Mouse (Mus musculus): Measurements from ENCODE around the gene Klhl6. TPM values are rescaled to one million over a fixed set of nuclear protein-coding genes. Genes with fewer than 3 reads are reported as not detected.
"Not testable (repeated sequence)": the region's sequence is repeated elsewhere in the genome, so short reads cannot be mapped to it uniquely, and the experiment has no call there.

Klhl6 gene
- 3.9 and 4.0 TPM in 2 replicates for polyA plus RNA-seq (2015; fragmentation: Nextera tagmentation; extraction: Ambion mirVana)

DNA sequence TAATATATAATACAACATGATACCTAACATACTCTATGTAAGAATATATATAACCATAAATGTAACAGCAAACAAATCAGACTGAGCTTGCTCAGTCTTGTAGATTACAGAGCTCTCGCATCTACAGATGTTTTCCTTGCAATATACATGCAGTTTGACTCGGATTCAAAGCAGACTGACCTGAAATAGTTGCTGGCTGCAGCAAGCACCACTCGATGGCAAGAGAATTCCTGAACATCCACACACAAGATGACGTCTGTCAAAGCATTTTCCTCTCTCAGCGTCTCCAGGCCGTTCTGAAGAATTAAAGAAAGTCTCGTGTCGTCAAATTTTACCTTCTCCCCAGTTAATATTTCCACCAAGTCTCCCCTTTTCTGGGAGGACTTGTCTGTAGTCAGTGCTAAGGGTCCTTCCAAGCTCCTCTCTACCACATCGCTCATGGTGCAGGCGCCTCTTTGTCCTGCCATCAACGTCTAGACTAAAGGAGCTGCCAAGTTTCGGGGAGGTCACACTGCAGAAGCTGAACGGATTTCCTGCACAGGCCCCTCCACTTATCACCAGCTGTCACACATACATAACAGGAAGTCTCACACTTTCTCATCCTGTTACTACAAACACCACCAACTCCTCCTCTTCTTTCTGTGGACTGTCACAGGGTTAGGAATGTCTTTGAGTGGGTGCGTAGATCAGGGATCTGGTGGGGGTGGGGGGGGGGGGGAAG lies at the start of gene Klhl6:
TSS of gene Klhl6 (minus strand) at position 501 of the 721 bp plus-strand sequence.
- 75% methylated on average over 14 of the region's 14 CpGs for WGBS
- Histone ChIP-seq H3K9ac (no peak within 1 kb of the TSS), H3K36me3 (no peaks in the 10 kb centered on the region), H3K27me3 (no peaks in the 10 kb centered on the region), H3K4me1 (replicated peaks) (no peaks in the 10 kb centered on the region), H3K9me3 (no peaks in the 10 kb centered on the region), H3K27ac (replicated peaks) (no peak within 1 kb of the TSS), H3K4me3 (0 out of 2 replicates have a peak within 1 kb of the TSS, but pooled peaks have one; percentile 1), H3K4me2 (0 out of 2 replicates have a peak within 1 kb of the TSS, but pooled peaks have one; percentile 21)
- no peak for ATAC-seq (ENCODE audit: low FRiP score, low read depth)

DNA sequence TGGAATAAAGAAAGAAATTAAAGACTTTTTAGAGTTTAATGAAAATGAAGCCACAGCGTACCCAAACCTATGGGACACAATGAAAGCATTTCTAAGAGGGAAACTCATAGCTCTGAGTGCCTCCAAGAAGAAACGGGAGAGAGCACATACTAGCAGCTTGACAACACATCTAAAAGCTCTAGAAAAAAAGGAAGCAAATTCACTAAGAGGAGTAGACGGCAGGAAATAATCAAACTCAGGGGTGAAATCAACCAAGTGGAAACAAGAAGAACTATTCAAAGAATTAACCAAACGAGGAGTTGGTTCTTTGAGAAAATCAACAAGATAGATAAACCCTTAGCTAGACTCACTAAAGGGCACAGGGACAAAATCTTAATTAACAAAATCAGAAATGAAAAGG lies 44.4 kb upstream of the Klhl6 start:
- ATAC-seq (ENCODE audit: low FRiP score, low read depth); H3K4me2 ChIP-seq; H3K27me3 ChIP-seq; H3K4me1 ChIP-seq (replicated peaks); H3K27ac ChIP-seq (replicated peaks); H3K36me3 ChIP-seq; H3K9me3 ChIP-seq; H3K9ac ChIP-seq; H3K4me3 ChIP-seq: not testable (repeated sequence)
- 73% methylated on average over 2 of the region's 4 CpGs for WGBS

DNA sequence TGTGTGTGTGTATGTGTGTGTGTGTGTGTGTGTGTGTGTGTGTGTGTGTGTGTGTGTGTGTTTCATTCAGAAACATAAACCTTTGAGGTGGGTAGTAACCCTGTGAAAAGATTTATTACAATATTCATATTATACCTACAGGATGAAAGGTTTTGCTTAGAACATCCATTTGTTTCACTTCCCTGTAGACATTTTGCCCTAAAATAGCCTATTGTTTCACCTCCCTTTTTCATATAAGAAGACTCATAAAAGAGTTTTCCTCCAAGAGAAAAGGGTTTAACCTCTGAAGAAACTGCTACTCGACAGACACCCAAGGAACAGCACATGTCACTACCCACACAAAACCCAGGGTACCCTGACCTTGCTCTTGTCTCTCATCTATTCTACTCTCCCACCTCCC lies 40.0 kb upstream of the Klhl6 start:
- H3K27me3 ChIP-seq: no peaks in the 10 kb centered on the region
- H3K36me3 ChIP-seq: no peaks in the 10 kb centered on the region
- H3K4me2 ChIP-seq: no peak overlapping the region
- ATAC-seq (ENCODE audit: low FRiP score, low read depth): no peak
- no peak overlapping the region for H3K27ac ChIP-seq (replicated peaks)
- no peaks in the 10 kb centered on the region for H3K4me1 ChIP-seq (replicated peaks)
- no peak overlapping the region for H3K9ac ChIP-seq
- H3K4me3 ChIP-seq: no peak overlapping the region
- H3K9me3 ChIP-seq: no peaks in the 10 kb centered on the region
- 89% methylated on average over 1 of the region's 1 CpGs for WGBS

DNA sequence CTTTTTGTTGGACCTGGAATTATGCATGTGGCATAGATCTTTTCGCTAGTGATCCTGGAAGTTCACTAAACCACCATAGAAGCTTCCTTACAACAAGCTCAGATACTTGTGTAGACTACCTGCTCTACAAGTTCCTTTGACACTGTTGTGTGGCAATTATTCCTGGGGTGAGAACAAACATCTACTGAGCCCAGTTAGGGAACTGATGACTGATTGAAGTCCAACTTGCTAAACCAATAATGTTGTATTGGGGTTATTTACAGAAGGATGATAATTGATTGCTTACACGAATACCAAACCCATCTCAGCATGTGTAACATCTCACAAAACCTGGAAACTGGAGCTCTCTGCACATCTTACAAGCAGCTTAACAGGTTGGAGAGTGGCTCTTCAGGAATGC lies 39.0 kb upstream of the Klhl6 start:
- ATAC-seq (ENCODE audit: low FRiP score, low read depth): no peak

DNA sequence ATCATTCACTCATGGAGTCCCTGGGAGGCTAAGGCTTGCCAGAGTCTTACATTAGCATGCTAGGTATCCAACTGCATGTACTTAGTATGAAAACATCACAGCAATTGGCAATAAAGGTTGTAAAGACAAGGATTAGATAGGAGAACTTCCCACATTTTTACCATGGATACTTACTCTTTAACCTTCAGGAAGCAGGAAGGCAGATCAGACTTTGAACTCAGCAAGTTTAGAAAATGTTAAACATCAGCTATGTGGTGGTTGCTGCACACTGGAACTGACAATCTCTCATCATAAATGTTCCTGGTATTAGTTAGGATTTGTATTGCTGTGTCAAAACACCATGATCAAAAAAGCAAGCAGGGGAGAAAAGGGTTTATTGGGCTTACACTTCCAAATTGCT lies 29.8 kb upstream of the Klhl6 start:
- Histone ChIP-seq H3K9me3 (no peaks in the 10 kb centered on the region), H3K4me1 (replicated peaks) (no peaks in the 10 kb centered on the region)
- ATAC-seq (ENCODE audit: low FRiP score, low read depth): no peak

More for the DNA sequence above, 39.0 kb upstream of the Klhl6 start:
- 90% methylated on average over 2 of the region's 2 CpGs for WGBS
- H3K4me1 ChIP-seq (replicated peaks): no peaks in the 10 kb centered on the region
- no peak overlapping the region for H3K27ac ChIP-seq (replicated peaks)
- H3K27me3 ChIP-seq: no peaks in the 10 kb centered on the region
- H3K36me3 ChIP-seq: no peaks in the 10 kb centered on the region
- H3K9me3 ChIP-seq: no peaks in the 10 kb centered on the region
- no peak overlapping the region for H3K4me3 ChIP-seq
- no peak overlapping the region for H3K4me2 ChIP-seq
- H3K9ac ChIP-seq: no peak overlapping the region

DNA sequence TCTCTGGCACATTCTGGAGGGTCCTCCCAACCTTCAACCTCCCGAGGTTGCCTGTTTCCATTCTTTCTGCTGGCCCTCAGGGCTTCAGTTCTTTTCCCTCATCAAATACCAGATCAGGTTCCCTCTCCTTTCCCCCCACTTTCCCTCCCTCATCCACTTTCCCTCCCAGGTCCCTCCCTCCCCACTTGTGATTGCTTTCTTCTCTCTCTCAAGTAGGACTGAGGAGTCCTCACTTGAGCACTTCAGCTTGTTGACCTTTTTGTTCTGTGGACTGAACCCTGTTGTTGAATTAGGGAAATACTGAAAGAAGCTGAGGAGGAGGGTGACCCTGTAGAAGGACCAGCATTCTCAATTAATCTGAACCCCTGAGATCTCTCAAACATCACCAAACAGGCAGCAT lies 23.2 kb upstream of the Klhl6 start:
- H3K27ac ChIP-seq (replicated peaks): no peak overlapping the region
- WGBS: 86% methylated on average over 1 of the region's 1 CpGs
- ATAC-seq (ENCODE audit: low FRiP score, low read depth): no peak

More for the DNA sequence above, 29.8 kb upstream of the Klhl6 start:
- no peak overlapping the region for H3K4me3 ChIP-seq
- H3K27ac ChIP-seq (replicated peaks): no peak overlapping the region
- no peak overlapping the region for H3K9ac ChIP-seq
- no peak overlapping the region for H3K4me2 ChIP-seq
- H3K36me3 ChIP-seq: no peaks in the 10 kb centered on the region
- H3K27me3 ChIP-seq: no peaks in the 10 kb centered on the region

DNA sequence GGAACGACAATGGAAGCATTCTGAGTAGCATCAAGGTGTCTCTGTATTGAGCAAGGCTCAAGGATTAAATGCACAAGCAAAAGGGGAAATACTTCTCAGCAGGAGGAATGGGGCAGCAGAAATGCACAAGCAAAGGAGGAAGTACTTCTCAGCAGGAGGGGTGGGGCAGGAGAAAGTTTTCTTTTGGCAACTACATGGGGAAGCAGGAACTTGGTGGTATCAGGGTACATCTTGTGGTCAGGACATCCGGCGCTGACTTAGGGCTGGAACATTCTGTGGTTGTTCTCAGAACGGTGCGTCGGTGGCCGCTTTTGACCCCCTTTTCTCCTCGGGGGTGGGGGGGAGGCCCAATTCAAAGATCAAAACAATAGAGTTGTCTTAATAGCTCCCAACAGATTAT lies 17.4 kb upstream of the Klhl6 start:
- H3K4me2 ChIP-seq; H3K4me1 ChIP-seq (replicated peaks); ATAC-seq (ENCODE audit: low FRiP score, low read depth); H3K9ac ChIP-seq; H3K36me3 ChIP-seq; H3K9me3 ChIP-seq; H3K27me3 ChIP-seq; H3K27ac ChIP-seq (replicated peaks); H3K4me3 ChIP-seq: not testable (repeated sequence)
- WGBS: 94% methylated on average over 8 of the region's 8 CpGs

More for the DNA sequence above, 23.2 kb upstream of the Klhl6 start:
- Histone ChIP-seq H3K4me2 (no peak overlapping the region), H3K27me3 (no peaks in the 10 kb centered on the region), H3K4me1 (replicated peaks) (no peaks in the 10 kb centered on the region), H3K9me3 (no peaks in the 10 kb centered on the region), H3K36me3 (no peaks in the 10 kb centered on the region), H3K4me3 (no peak overlapping the region), H3K9ac (no peak overlapping the region)

DNA sequence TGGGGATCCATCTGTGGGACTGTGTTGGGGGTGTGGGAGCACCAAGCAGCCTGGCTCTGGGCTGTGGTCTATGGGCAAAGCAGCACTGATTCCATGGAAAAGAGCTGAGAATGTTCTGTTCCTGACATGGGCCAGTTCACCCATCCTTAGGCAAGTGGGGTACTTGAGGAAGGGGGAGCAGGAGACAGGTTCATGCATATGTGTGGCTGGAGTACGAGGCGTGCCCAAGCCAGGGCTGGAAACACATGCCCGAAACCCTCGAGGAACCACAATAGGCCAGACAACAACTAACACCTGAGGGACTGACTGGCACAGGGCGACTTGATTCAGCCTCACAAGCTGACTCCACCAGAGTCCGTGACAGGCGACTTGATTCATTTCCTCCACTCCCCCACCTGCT lies 14.8 kb upstream of the Klhl6 start:
- H3K36me3 ChIP-seq: no peaks in the 10 kb centered on the region
- 88% methylated on average over 7 of the region's 7 CpGs for WGBS
- no peak for ATAC-seq (ENCODE audit: low FRiP score, low read depth)
- no peak overlapping the region for H3K4me3 ChIP-seq
- no peak overlapping the region for H3K4me2 ChIP-seq
- no peak overlapping the region for H3K27ac ChIP-seq (replicated peaks)
- H3K9me3 ChIP-seq: no peaks in the 10 kb centered on the region
- H3K27me3 ChIP-seq: no peaks in the 10 kb centered on the region
- H3K9ac ChIP-seq: no peak overlapping the region
- H3K4me1 ChIP-seq (replicated peaks): no peaks in the 10 kb centered on the region

DNA sequence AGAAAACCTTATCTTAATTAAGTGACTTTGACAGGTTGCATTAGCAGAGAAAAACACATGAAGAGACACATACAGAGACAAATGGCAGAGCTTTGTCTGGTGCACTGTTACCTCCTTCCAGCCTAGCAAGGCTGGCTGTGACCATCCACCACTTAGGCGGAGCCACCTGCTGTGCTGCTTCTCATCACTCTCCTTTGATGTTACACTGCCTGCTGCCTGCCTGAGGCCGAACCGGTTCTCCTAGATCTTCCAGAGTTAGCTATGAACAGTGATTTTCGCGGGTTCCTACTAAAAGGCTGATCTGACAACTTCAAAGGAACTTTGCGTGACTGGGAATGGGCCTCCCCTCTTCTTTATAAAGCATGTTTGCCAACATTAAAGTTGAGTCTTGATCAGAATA lies 14.1 kb upstream of the Klhl6 start:
- H3K36me3 ChIP-seq; H3K9me3 ChIP-seq; H3K4me3 ChIP-seq; H3K27me3 ChIP-seq; H3K9ac ChIP-seq; H3K4me1 ChIP-seq (replicated peaks); ATAC-seq (ENCODE audit: low FRiP score, low read depth); H3K27ac ChIP-seq (replicated peaks); H3K4me2 ChIP-seq: not testable (repeated sequence)
- 15% methylated on average over 6 of the region's 6 CpGs for WGBS

DNA sequence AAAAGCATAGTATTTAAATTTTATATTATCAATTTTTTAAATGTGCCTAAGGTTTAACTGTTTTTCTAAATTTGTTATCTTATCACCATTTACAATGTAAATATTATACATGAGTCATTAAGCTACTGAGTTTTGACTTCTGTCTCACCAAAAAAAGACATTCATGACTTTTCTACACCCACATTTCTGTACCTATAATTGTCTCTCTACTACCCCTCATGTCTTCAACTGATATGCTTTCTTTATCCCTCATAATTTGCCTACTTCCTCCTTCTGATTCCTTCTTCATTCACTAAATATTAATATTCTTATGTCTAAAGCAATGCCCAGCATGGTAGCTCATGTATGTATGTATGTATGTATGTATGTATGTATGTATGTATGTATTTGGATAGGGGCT lies 13.0 kb upstream of the Klhl6 start:
- Histone ChIP-seq H3K9ac (no peak overlapping the region), H3K4me1 (replicated peaks) (no peaks in the 10 kb centered on the region), H3K9me3 (no peaks in the 10 kb centered on the region), H3K27ac (replicated peaks) (no peak overlapping the region), H3K4me2 (no peak overlapping the region), H3K36me3 (no peaks in the 10 kb centered on the region), H3K4me3 (no peak overlapping the region), H3K27me3 (no peaks in the 10 kb centered on the region)
- ATAC-seq (ENCODE audit: low FRiP score, low read depth): no peak

DNA sequence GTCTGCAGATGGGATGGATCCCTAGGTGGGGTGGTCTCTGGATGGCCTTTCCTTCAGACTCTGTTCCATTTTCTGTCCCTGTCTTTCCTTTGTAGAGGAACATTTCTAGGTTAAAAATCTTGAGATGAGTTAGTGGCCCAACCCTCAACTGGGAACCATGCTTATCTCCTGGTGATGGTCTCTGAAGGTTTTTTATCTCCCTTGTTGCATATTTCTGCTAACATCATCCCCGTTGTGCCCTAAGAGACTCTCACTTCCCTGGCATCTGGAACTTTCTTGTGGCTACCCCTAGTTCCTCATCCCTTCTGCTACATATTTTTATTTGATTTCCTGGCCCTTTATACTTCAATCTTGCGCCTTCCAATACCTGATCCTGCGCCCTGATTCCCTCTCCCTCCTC lies 10.4 kb upstream of the Klhl6 start:
- Histone ChIP-seq H3K9ac (no peak overlapping the region), H3K9me3 (no peaks in the 10 kb centered on the region), H3K27ac (replicated peaks) (no peak overlapping the region), H3K4me1 (replicated peaks) (no peaks in the 10 kb centered on the region), H3K36me3 (no peaks in the 10 kb centered on the region), H3K4me3 (no peak overlapping the region), H3K4me2 (no peak overlapping the region), H3K27me3 (no peaks in the 10 kb centered on the region)
- ATAC-seq (ENCODE audit: low FRiP score, low read depth): no peak
- 91% methylated on average over 3 of the region's 3 CpGs for WGBS

DNA sequence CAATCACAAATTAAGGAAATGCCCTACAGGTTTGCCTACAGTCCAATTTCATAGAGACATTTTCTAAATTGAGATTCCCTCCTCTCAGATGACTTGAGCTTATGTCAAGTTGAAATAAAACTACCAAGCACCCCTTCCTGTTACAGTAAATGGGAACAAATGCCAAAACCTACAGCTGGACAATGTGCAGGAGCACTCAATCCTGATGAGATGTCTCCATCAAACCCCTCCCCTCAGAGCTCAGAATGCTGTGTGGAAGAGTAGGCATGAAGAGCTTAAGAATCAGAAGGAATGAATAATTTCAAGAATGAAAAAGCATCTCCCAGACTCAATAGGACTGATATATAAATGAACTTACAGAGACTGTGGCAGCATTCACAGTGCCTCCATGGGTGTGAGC lies 7.7 kb upstream of the Klhl6 start:
- Histone ChIP-seq H3K9ac (no peak overlapping the region), H3K4me1 (replicated peaks) (no peaks in the 10 kb centered on the region), H3K4me2 (no peak overlapping the region), H3K36me3 (no peaks in the 10 kb centered on the region), H3K27ac (replicated peaks) (no peak overlapping the region), H3K27me3 (no peaks in the 10 kb centered on the region), H3K9me3 (no peaks in the 10 kb centered on the region), H3K4me3 (no peak overlapping the region)
- ATAC-seq (ENCODE audit: low FRiP score, low read depth): no peak

DNA sequence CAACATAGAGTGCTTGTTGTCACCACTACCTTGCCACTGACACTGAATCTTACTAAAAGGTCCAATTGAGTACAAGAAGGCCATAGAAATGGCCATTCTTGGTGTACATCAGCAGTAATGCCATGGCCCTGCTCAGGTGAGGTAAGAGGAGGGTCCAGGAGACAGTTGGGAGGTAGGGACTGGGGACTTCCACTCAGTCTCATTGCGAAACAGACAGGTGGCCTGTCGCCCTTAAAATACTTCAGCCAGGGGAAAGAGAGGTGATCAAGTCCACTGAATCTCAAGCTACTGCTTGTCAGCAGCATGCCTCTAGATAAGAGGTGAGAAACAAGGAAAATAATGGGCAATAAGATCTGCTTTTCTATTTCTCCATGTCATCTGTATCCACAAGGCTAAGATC lies 4.8 kb upstream of the Klhl6 start:
- Histone ChIP-seq H3K27ac (replicated peaks) (no peak overlapping the region), H3K9ac (no peak overlapping the region), H3K4me2 (no peak overlapping the region), H3K4me1 (replicated peaks) (no peaks in the 10 kb centered on the region), H3K9me3 (no peaks in the 10 kb centered on the region), H3K4me3 (no peak overlapping the region), H3K36me3 (no peaks in the 10 kb centered on the region), H3K27me3 (no peaks in the 10 kb centered on the region)
- no peak for ATAC-seq (ENCODE audit: low FRiP score, low read depth)
- WGBS: 96% methylated on average over 2 of the region's 2 CpGs
